Mouse (Mus musculus): ENCODE measurements around the gene Chp1. TPM values are rescaled to one million over a fixed set of nuclear protein-coding genes. Genes with fewer than 3 reads are reported as not detected.
"Not testable (repeated sequence)": the region's sequence is repeated elsewhere in the genome, so short reads cannot be mapped to it uniquely, and the experiment has no call there.

Gene Chp1
- polyA plus RNA-seq, 1 experiment from 2014 or later, result 46.5 TPM

DNA sequence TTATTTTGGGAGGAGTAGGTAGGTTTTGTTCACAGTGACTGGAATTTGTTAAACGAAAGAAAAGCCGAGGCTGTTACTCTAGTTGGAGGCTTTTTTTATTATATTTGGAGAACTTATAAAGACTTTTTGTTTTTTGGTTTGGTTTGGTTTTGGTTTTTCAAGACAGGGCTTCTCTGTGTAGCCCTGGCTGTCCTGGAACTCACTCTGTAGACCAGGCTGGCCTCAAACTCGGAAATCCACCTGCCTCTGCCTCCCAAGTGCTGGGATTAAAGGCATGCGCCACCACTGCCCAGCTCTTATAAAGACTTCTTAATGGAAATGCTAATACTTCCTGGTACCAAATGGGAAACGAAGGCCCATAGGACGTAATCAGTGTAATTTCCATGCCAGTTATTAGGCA is 71.5 kb downstream of the Chp1 start:
- H3K9ac ChIP-seq (ENCODE audit: low read depth, low read length), result peak overlapping the region; percentile 68
- H3K27me3 ChIP-seq (ENCODE audit: control insufficient read depth, insufficient read depth, low read length); H3K36me3 ChIP-seq (ENCODE audit: control insufficient read depth, insufficient read depth, low read length); ATAC-seq (replicated peaks; ENCODE audit: insufficient number of reproducible peaks, low FRiP score, low TSS enrichment); H3K9me3 ChIP-seq (replicated peaks; ENCODE audit: control insufficient read depth, low read length): not testable (repeated sequence)
- H3K4me3 ChIP-seq (ENCODE audit: low read depth, low read length), result peak overlapping the region; percentile 91
- peak overlapping the region; percentile 72 for H3K4me2 ChIP-seq
- H3K27ac ChIP-seq (ENCODE audit: low read depth, low read length), result peak overlapping the region; percentile 69
- whole genome bisulfite sequencing (ENCODE audit: insufficient replicate concordance), result 13% methylated on average over 6 of the region's 6 CpGs
- peaks cover 15% of the 10 kb centered on the region for H3K4me1 ChIP-seq (ENCODE audit: control insufficient read depth, insufficient read depth, low read length)

DNA sequence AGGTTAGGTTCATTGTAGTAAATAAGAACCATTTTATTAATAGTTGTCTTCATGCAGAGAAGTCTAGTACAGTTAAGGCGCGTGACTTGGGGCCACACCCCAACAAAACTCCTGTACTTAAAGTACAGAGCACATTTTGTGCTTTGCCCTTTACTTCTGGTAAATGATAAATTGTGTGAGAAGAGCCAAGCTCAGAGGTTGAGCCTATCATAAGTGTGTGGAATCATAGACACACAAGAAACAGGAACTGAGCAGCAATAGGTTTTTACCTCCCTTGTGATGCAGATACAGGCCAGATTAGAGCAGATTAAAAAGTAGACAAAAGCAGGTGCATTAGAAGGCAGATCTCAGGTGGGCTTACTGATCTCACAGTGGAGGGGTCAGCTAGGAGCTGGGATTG is 73.8 kb downstream of the Chp1 start:
- ATAC-seq (replicated peaks; ENCODE audit: insufficient number of reproducible peaks, low FRiP score, low TSS enrichment), result no peak
- no peaks in the 10 kb centered on the region for H3K9me3 ChIP-seq (replicated peaks; ENCODE audit: control insufficient read depth, low read length)
- 98% methylated on average over 2 of the region's 2 CpGs for WGBS (ENCODE audit: insufficient replicate concordance)
- H3K36me3 ChIP-seq (ENCODE audit: control insufficient read depth, insufficient read depth, low read length), result peaks cover 5% of the 10 kb centered on the region
- H3K4me1 ChIP-seq (ENCODE audit: control insufficient read depth, insufficient read depth, low read length), result peaks cover 15% of the 10 kb centered on the region
- H3K9ac ChIP-seq (ENCODE audit: low read depth, low read length), result no peak overlapping the region
- no peaks in the 10 kb centered on the region for H3K27me3 ChIP-seq (ENCODE audit: control insufficient read depth, insufficient read depth, low read length)
- peak overlapping the region; percentile 3 for H3K4me2 ChIP-seq
- no peak overlapping the region for H3K27ac ChIP-seq (ENCODE audit: low read depth, low read length)
- peak overlapping the region; percentile 0; the same call in 1 of the 2 replicates for H3K4me3 ChIP-seq (ENCODE audit: low read depth, low read length)

Other genes with a start within 250 kb of the Chp1 start
- 3.7 and 5.0 TPM in 2 replicates for gene Dll4, start 221.9 kb upstream of the Chp1 start, polyA plus RNA-seq (2014; fragmentation: Nextera tagmentation; extraction: Ambion mirVana)
- gene Chac1, start 196.5 kb upstream of the Chp1 start, polyA plus RNA-seq (2014; fragmentation: Nextera tagmentation; extraction: Ambion mirVana), result 0.35 and 0.74 TPM in 2 replicates
- 3.7 TPM in 2 replicates for gene Ino80, start 70.0 kb upstream of the Chp1 start, polyA plus RNA-seq (2014; fragmentation: Nextera tagmentation; extraction: Ambion mirVana)
- 0.27 and 0.45 TPM in 2 replicates for gene Exd1, start 70 bp upstream of the Chp1 start, polyA plus RNA-seq (2014; fragmentation: Nextera tagmentation; extraction: Ambion mirVana)
- gene Nusap1, start 70.6 kb downstream of the Chp1 start, polyA plus RNA-seq (2014; fragmentation: Nextera tagmentation; extraction: Ambion mirVana), result 56.4 and 57.3 TPM in 2 replicates
- 22.9 and 25.5 TPM in 2 replicates for gene Oip5, start 70.8 kb downstream of the Chp1 start, polyA plus RNA-seq (2014; fragmentation: Nextera tagmentation; extraction: Ambion mirVana)
- gene Ndufaf1, start 115.1 kb downstream of the Chp1 start, polyA plus RNA-seq (2014; fragmentation: Nextera tagmentation; extraction: Ambion mirVana), result 54.5 and 64.1 TPM in 2 replicates
- gene Rtf1, start 127.4 kb downstream of the Chp1 start, polyA plus RNA-seq (2014; fragmentation: Nextera tagmentation; extraction: Ambion mirVana), result 20.3 and 24.0 TPM in 2 replicates
- 1.9 and 2.2 TPM in 2 replicates for gene Itpka, start 194.6 kb downstream of the Chp1 start, polyA plus RNA-seq (2014; fragmentation: Nextera tagmentation; extraction: Ambion mirVana)
- 0.07 TPM in 1 of 2 replicates, not detected in the other for gene Ltk, start 212.7 kb downstream of the Chp1 start, polyA plus RNA-seq (2014; fragmentation: Nextera tagmentation; extraction: Ambion mirVana)
- 16.2 and 17.4 TPM in 2 replicates for gene Rpap1, start 239.8 kb downstream of the Chp1 start, polyA plus RNA-seq (2014; fragmentation: Nextera tagmentation; extraction: Ambion mirVana)

All from heart, embryonic 11.5 days (tissue).